Mouse (Mus musculus): ENCODE measurements around the gene Slc7a10.

The Slc7a10 gene

DNA sequence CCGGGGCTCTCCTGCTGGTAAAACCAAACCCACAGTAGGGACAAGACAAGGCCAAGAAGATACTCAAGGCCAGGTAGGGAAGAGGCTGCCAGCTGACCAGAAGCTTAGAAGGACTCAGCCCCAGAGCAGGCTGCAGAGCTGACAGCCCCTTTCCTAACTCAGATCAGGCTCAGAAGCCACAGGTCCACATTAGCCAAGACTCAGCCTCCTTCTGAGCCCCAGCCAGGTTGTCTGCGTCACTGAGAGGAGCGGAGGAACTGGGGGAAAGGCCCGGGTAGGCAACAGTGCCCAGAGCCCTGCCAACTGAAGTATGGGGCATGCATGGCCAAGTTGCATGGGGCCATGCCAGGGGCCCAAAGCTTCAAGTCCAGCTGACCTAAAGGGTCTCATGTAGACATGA is 13.7 kb upstream of the Slc7a10 start:
- no peak for DNase-seq (ENCODE audit: low read depth)

DNA sequence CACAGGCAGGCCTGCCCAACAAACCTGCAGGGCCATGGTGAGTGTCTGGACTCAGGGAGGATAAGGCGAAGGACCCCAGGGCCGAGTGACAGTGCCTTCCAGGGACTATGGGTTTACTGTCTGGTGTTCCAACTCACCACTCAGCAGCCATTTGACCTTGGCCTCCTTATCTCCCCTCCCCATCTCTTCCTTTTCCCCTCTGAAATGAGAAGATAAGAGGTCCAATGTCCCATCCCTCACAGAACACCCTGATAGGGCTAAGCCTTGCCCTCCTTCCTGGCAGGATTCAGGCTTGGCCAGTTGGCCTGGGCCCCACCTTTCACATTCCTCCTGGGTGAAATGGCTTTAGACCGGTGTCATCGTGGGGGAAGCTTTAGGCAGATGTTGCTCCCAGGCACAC is 10.7 kb upstream of the Slc7a10 start:
- DNase-seq (ENCODE audit: low read depth): no peak

DNA sequence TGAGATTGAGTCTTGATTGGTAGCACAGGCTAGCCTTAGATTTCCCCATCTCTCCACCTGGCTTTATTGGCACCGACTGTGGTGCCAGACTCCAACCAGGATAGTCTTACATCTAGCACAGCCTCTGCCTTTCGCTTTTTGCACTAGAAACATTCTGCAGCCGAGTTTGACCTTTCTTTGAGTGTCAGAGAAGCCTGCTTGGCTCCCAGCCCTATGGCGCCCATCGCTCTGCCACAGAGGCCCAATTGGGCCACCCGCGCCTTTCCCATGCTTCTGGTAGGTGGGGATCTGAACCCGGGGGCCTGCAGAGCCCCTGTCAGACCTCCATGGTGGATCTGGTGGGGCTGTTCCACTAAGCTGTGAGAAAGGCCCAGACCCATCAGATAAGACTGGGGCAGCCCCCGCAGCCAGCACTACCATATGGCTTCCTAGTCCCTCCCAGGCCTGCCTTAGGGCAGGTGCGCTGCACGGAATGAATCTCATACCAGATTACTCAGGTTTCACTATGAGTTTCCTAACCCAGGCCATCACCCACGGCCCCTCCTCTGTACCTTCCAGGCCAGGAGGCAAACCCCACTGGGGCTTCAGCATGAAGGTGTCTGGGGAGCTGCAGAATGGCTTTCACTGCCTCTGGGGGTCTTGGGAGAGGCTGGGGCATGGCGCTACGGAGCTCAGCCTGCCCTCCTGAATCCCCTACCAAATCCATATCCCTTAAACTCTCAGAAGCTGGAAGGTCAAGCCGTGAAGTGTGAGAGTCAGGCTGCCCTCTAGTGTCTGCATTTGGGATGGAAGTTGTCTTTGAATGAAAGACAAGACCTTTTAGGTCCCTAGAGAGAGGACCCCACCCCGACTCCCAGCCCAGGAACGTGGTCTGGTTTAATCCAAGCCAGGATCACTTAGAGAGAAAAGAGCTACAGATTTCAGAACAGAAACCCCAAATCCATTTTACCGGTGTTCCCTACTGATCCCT is 9.5 kb upstream of the Slc7a10 start:
- DNase-seq (ENCODE audit: low read depth): no peak

DNA sequence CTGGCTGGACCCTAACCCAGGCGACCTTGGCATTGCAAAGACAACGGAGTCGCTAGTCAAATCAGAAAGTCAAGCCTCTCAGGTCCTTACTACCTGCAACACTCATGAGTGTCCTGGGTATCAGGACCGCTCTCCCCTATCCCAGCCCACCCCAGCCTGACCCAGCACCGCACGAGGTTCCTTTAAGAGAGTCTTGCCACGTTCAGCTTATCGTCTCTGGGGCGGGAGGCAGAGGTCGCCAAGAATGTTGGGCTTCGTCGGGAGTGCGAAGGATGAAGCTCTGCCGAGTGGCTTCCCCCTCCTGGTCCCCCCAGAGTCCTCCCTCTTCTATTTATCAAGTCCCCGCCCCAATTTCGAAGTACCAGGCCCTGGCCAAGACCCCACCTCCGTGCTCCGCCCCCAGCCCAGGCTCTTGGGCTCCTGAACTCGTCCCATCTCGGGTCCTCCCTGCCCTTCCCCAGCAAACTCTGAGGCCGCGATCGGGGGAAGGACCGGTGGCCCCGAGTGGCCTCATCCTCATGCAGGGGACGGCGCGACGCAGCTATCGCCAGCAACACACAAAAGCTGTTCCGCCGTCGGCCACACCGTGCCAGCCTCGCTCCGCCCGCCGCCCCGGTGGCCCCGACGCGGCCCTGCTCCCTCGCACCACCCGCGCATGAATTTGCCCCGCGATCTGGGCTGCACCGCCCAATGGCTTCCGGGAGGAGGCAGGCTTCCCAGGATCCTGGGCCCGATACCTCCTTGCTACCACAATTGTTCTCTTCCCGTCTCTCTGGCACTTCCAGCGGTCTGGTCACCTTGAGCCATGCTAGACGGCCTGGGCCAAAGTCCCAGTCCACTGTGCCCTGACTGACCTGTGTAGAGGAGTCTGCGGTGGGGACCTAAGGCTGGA is 1.1 kb upstream of the Slc7a10 start:
- DNase-seq (ENCODE audit: low read depth): no peak

DNA sequence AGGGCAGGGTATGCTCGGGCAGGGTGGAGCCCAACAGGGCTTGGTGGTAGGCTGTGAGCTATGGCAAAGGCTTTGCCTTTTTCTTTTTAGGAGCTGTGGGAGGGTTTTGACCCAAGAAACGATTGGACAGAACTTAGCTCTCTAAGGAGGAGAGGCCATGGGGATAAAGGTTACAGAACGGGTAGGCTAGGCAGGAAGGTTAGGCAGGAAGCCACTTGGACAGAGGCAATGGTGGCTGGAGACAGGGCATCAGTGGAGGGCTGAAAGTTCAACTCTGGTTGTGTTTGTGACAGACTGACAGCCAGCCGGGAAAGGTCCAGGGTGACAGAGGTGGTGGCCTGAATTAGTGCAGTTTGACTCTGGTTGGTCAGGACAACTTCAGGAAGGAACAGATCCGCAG is 3.5 kb downstream of the Slc7a10 start:
- DNase-seq (ENCODE audit: low read depth): no peak

DNA sequence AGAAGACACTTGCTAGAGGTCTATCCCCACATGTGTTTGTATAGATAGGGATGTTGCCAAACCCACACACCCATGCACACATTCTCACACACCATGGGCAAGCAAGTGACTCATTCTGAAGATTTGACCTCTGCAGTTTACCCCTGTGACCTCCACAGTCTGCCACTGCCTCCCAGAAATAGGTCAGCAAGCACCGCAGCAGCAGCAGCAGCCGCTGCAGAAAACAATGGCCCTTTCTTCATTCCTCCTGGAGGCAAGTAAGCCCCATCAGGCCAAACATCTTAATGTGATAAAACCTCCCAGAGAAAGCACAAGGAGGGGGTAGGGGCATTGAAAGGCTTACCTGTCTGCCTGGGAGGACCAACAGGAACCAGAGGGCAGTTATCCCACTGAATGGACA is 5.1 kb downstream of the Slc7a10 start:
- DNase-seq (ENCODE audit: low read depth): no peak

DNA sequence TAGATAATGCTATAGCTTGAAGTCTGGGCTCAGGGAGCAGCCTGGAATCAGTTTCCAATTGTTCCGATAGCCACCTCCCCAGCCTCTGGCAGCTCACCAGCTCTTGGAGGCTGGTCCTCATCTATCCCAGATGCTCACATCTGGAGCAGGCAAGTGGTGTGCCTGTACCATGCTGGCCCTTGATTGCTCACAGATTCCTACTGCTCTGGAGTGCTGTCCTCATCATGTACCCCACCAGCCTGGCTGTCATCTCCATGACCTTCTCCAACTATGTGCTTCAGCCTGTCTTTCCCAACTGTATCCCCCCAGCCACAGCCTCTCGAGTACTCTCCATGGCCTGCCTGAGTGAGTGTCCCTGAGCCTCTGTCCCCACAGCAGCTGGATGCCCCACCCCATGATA is 10.8 kb downstream of the Slc7a10 start:
- DNase-seq (ENCODE audit: low read depth): no peak

DNA sequence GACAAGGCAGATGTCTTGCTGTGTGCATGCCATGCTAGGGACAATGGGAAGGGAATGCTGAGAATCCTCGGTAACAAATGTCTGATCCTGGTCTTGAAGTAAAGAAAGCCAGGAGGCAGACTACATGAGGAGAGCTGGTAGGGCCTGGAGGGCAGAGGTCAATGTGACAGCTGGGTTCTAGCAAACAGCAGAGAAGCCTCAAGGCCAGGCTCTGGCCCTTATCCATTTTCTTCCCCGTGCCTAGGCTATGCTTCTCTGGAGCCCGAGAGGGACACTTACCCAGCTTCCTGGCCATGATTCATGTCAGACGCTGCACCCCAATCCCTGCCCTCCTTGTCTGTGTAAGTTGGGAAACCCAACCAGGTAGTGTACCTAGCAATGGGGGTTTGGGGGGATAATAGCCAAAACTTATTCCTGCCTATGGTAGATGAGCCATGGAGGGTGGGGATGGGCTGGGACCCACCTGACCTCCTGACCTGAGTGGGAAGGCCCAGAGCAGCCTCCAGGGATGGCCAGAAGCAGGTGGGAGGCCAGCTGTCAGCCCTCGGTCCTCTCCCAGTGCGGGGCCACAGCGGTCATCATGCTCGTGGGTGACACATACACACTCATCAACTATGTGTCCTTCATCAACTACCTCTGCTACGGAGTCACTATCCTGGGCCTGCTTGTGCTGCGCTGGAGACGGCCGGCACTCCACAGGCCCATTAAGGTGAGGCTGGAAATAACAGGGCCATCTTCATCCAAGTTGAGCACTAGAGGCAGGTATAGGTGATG is 13.0 kb downstream of the Slc7a10 start:
- DNase-seq (ENCODE audit: low read depth): no peak

DNA sequence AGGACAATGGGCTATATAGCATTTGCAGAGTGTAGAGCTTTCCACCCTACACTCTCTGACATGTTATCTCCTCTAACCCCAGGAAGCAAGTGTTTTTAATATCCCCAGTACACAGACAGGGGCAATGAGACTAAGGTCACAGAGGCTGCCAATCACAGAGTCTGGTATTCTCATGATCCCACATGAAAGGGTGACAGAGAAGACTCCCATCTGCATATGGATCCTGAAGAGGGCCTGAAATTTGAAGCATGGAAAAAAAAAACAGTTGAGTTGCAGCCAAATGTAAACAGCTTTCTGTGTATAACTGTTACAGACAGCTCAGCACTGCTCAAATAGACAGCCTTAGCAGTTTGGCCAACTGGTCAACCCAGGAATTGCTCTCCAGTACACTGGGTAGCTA is 13.6 kb downstream of the Slc7a10 start:
- DNase-seq (ENCODE audit: low read depth): no peak

DNA sequence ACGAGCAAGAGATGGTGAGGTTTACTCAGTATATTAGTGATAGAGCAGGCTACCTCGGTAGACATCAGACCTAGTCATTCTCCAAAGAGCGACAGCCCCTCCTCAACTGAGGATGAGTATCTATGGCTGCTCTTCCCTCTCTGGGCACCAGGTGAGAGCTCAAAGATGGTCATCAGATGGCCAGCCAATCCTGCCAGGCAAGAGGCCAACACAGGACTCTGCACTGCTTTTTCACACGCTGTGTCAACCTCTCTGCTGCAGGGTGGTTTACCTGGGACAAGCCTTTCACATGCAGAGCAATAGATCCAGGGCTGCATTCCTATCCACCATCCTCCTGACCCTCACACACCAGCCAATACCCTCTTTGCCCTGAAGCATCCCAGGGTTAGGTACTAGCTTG is 25.6 kb downstream of the Slc7a10 start:
- DNase-seq (ENCODE audit: low read depth): no peak

DNA sequence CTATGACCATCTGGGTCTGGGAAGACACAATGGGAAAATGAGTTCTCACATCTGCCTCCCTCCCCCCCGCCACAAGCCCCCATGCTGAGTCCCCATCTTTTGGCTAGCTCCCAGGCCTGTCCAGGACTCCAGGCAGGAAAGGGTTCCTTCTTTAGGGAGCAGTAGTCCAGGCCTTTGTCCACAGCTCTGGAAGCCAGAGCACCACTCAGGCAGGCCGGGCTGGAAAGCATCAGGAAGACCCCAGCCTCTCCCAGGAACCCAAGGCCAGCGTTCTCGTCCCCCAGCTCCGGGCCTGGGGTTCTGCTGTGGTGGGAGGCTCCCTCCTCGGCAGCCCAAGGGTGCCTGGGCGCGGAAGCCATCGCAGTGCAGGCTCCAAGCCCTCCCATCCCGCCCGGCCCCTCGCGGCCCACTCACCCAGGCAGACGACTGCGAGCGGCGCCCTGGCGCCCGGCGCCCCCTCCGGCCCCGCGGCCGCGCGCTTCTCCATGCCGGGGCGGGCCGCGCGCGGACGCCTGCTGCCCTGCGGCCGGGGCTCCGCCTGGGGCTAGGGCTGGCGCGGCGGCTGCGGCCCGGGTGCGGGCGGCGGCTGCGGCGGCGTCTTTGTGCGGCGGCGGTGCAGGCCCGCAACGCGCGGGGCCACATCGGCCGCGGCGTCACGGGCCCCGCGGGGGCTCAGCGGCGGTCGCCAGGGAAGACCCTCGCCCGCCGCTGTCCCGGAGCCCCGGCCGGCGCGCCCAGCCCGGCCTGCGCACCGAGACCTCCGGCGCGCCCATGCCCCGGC is 28.4 kb downstream of the Slc7a10 start:
- DNase-seq (ENCODE audit: low read depth): no peak

DNA sequence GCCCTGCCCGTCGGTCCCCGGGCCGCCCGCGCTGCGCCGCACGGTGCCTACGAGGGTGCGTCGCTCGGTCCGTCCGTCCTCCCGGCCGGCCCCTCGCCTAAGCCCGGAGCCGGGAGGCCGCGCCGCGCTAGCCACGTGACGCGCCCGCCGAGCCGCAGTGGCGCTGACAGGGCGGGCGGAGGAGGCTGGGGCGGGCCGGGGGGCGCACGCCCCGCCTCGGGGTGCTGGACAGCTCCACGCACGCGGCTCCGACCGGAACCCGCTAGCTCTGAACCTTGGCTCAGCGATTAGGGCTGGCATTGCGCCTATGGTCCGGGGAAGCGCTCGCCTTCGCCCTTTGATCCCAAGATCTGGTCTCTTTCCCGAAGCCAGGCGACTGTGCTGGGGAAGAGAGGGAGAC is 29.0 kb downstream of the Slc7a10 start, which contains the start of gene Lrp3:
TSS of gene Lrp3 (minus strand) at position 274 of the 400 bp plus-strand sequence.
- DNase-seq (ENCODE audit: low read depth): peak; percentile 13

DNA sequence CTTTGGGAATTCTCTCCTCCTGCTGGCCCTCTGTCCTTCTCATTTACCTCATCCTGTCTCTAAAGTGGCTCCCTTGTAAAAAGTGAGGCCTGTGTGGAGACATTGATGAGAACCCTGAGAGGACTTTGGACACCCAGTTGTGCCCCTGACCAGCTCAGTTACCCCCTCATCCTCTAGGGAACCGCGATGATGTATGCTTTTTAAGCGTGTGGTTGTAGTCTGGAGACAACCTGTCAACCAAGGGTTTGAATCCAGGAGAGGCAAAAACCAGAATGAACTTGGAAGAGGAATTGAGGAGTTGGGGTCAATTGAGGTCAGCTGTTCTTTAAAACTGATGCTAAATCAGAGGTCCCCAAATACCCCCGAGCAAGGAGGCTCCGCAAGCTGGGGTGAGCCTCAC is 29.5 kb downstream of the Slc7a10 start:
- no peak for DNase-seq (ENCODE audit: low read depth)

DNA sequence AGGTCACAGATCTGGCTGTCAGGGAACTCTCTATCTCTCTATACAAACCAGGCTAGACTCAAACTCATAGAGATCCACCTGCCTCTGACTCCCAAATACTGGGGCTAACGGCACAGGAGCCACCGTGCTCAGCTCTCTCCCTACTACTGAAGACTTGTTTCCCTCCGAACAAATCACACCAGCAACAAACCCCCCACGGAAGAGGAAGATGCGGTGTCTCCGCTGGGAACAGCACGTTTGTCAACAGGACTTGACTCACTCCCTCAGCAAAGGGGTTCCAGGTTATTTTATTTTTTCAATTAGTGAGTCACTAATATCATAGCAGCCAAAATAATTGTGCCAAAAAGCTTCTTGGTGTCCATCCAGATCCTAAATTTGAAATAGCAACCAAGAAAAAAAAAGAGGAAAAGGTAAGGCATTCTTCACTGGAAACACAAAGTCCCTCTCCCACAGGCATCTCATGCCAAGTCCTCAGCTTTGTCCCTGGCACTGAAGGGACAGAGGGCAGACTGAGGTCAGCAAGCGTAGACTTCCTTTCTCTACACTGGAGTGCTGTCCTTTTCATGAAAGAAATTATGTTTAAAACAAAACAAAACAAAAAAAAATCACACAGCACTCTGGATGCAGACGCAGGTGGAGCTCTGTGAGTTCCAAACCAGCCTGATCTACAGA is 34.6 kb downstream of the Slc7a10 start:
- no peak for DNase-seq (ENCODE audit: low read depth)

DNA sequence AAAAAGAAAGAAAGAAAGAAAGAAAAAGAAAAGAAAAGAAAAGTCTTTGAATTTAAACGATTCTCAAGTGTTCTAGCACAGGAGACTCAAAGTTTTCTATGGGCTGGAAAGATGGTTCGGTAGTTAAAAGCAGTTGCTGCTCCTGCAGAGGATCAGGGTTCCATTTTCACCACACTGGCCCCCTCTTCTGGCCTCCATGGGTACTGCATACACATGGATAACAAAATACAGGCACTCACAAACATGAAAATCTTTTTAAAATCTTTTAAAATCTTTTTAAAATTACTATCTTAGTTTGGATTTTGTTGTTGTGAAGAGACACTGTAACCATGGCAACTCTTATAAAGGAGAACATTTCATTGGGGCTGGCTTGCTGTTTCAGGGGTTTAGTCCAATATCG is 44.1 kb downstream of the Slc7a10 start:
- peak; percentile 34 for DNase-seq (ENCODE audit: low read depth)

DNA sequence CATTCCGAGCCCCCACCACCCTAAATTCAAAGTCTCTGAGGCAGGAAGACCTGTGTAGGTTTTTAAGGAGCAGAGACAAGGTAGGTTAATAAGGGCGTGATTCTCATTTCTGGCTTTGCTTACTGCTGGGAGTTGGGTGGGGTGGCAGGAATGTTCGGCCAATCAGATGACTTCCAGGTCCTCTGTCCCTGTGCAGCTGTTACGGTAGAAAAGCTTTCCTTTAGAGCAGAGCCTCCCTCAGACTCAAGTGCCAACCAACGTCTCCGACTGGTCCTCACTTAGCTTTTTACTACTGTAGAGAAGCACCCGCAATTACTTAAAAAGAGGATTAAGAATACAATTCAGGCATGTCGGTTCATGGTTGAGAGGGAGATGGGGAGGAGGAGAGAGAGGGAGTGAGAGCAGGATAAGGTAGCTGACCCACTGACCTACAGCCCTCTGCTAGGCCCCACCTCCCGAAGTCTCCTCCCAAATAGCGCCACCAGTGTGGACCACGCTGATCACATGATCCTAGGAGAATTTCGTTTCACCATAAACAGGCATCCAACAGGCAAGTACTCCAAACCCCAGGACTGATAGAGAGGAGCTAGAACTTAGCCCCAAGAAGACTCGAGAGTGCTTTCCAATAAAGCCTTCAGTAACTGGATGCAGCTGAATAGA is 46.7 kb downstream of the Slc7a10 start:
- DNase-seq (ENCODE audit: low read depth): no peak

DNA sequence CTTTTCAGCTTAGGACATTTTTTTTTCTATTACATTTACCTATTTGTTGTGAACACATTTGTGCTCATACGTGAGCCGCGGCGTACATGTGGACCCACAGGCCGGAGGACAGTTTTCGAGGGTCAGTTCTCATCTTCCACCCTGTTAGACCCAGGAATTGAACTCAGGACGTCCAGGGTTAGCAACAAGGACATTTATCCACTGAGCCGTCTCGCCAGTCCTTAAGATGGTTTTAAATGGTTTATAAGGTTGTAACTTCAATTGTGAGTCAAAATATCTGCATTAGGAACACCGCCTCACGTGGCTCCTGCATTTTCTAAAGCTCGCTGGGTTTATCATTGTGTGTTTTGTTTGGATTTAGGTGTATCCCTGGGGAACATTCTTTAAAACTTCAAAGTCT is 47.7 kb downstream of the Slc7a10 start:
- DNase-seq (ENCODE audit: low read depth): no peak

DNA sequence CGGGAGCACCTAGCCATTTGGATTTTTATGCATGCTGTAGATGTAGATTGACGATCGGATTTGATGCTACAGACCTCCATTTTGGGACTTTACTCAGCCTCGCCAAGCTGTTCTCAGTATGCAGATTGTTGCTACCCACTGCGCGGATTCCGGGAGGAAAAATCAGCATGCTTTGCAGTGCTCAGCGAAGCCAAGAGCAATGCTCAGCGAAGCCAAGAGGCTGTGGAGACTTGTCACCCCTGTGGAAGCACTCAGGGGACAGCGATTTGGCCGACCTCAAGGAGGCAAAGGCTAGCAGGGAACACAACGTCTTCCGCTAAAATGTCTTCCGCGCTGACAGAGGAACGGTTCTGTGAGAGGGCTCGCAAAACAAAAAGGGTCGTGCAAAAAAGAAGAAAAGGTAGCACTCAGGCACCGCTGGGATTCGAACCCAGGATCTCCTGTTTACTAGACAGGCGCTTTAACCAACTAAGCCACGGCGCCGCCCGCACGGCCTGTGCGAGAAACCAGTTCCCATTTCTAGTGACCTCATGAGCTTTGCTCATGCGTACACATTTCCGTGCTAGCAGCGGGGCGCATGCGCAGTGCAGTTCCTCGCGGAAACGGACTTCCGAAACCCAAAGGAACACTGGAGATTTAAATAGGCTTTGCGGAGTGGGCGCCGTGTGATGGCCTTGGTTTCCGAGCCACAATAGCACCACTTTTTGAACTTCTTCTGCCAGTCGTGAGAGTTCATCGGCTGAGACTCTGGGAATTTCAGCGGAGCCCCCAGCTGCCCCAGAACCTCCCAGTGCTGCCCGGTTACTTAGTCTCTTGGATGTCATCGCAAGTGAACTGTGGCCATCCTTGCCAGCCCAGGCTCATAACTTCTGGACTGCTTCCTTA is 48.4 kb downstream of the Slc7a10 start:
- DNase-seq (ENCODE audit: low read depth): peak; percentile 90

DNA sequence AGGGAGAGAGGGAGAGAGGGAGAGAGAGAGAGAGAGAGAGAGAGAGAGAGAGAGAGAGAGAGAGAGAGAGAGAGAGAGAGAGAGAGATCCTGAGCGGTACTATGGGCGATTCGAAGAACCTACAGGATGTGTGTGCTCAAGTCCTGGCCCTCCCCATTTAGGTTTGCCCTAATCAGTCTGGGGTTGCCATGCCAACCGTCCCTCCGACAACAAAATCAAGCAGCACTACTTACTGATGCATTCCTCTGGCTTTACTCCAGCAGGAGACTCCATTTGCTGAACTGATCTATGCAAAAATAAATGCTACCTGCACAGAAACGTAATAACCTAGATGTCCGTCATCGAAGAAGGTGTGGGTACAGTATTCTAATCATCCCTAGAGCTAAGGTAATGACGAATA is 49.1 kb downstream of the Slc7a10 start:
- DNase-seq (ENCODE audit: low read depth): peak; percentile 46
